Mouse (Mus musculus): ENCODE data around the gene Acbd6.

Gene Acbd6

DNA sequence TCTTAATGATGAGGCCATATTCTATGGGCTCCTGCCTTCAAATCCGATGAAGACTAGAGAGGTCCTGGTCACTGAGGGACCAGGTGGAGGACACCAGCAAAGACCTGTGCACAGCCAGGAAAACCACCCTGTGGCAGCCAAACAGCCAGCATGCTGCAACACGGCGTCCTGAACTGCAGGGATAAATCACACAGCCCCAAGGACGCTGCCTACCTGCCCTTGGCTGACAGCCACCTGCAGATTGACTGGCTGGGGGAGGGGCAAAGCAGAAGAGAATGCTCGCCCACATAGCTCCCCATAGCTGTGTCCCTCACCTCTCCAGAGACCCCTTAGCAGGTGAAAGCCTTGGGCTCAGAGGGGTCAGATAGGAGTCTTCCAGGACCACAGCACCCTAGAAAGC, 162.1 kb downstream of the Acbd6 start:
- DNase-seq (ENCODE audit: low read depth, low spot score), result no peak

DNA sequence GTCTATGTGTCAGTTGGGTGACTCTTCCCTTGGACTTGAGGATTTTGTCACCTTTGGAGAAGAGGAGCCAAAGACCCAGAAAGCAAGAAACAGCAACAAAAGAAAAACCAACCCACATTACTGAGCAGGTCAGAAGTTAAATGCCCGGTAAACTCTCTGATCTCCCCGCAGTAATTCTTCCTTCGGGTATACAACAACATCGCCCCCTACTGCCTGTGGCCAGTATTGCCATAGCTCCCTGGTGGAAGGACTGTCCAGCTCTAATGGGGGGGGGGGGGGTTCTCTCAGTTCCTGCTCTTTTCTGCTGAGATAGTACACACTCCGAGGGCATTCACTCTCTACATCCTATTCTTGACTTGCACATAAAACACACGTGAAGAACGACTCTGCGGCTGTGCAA, 163.5 kb downstream of the Acbd6 start:
- DNase-seq (ENCODE audit: low read depth, low spot score), result peak; percentile 47

DNA sequence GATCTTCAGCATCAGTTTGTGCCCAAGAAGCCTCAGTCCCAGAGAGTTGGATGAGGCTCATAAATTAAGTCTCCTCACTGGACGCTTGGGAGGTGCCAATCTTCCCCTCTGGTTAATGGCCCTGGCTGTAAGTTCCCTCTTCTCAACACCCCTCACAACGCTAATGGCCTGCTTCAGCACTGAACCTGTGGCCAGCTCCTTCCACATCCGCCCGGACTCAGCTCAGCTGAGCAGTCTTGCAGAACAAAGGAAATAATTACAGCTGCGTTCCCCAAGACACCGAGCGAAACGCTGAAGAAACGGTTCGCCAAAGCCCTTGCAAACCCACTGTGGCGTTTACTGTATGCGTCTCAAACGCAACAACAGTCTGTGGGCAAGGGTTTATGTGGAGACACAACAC, 164.3 kb downstream of the Acbd6 start:
- DNase-seq (ENCODE audit: low read depth, low spot score), result peak; percentile 61

DNA sequence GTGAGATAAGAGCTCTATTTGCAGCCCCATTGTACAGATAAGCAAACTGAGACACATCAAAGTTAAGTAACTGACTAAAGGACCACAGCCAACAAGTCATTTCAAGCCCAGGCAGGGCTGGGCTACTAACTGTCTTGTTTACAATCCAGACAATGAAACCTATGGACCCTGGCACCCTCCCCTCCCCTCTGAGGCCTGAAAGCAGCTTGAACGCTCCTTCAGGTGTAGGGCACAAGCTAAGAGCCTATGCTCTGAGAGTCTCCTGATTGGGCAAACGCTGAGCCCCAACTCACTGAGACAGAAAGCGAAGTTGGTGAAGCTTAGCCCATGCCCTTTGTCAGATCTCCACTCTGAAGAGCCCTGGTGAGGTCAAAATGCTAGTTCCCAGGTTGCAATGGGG, 166.4 kb downstream of the Acbd6 start:
- no peak for DNase-seq (ENCODE audit: low read depth, low spot score)

DNA sequence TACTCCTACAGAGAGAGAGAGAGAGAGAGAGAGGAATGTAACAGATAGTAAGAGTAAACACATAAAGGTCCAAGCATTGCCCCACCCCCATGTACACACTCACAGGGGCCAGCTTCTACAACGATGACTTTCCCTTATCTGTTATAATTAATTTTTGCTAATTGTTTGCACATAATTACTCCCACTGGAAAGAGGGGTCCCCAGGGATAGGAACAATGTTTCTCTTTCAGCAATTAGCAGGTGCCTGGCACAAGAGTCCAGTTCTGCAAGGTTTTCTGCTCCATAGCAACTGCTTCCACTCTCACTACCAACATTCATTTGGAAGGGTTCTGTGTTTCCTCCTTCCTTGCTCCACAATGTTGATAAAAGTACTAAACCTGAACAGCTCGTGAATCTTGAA, 168.0 kb downstream of the Acbd6 start:
- DNase-seq (ENCODE audit: low read depth, low spot score), result no peak

DNA sequence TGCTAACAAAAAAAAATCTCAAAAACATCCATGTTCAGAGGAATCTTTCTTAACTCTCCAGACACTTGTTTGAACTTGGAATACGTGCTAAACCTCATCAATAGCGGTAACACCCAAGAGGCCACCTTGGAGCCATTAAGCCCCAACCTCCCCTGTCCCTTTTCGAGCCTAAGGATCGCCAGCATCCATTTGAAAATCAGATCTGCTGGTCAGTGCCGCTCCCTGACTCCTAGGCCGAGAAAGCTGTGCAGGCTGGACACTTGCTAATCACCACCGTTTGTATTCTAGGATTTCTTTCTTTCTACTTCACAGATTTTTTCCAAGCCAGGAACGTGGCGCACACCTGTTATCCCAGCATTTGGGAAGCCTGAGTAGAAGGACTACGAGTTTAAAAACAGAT, 169.9 kb downstream of the Acbd6 start:
- DNase-seq (ENCODE audit: low read depth, low spot score), result no peak

DNA sequence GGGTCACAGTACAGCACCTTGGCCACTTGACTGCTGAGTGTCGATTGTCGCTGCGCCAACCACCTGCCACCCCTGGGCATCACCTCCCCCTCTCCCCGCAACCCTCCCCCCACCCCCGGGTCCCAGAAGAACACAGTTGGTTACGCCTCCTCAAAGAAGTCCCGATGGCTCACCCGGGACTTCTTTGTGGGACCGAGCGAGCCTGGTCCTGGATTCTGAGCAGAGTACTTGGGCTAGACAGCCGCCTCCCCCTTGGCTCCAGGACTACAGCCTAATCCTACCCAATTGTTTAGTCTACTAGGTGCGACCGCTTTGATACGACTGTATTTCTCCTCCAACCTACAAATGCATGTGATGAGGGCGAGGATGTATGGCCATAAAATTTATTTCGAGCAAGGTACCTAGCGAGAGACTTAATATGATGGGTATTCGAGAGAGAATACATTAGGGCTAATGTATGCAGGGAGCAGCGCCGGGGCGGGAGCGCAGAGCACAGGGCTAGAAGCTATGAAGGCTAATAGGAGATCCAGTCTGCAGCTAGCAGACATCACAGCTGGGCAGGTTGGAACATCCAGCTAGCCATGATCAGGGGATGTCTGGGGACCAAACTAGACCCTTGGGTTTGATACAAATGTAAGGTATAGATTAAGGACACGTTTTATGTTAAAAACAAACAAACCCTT, 171.3 kb downstream of the Acbd6 start:
- no peak for DNase-seq (ENCODE audit: low read depth, low spot score)

DNA sequence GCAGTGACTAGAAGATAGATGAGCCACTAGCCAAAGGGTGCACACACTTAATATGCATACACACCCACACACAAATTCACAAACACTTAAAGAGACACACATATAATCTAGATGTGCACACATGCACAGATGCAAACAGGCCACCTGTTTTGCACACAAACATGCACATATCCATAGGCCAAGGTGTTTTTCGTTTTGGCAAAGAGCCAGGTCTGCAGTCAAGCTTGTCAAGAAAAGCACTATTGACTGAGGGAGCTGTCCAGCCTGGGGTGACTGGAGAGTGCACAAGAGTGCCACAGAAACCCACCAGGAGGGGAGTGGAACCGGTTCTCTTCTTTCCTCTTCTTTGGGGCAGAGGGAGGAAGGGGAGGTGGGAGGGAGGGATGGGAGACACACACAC, 173.2 kb downstream of the Acbd6 start:
- DNase-seq (ENCODE audit: low read depth, low spot score), result no peak

DNA sequence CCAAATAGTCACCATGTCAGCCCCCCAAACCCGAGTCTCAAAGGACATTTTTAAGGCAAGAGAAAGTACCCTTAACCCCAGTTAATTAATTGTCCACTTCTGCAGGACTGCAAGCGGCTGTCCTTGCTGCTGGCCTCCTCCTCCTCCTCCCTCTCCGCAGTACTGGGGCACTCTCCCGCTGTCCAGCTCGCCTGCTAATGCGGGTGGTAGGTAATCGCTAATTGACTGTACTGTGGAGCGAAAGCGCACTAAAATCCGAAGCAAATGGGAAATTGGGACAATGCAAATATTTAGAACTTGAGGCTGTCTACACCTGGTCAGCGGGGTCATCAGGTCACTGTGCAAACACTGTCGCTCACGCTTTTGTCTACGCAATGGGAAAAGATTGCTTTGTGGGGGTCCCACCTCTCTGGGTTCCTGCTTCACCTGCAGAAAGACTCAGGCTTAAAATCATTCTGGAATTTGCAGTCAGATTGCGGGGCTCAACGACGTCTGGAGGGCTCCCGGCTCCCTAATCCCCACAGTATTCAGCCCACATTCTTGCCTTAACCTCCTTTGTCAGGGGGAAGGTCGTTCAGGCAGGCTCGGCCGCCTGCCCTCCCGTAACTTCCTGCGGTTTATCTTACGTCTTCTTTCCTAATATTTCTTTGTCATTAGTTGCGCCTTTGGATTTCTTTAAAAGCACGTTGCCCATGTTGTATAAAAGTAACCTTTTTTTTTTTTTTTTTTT, 178.3 kb downstream of the Acbd6 start:
- no peak for DNase-seq (ENCODE audit: low read depth, low spot score)

DNA sequence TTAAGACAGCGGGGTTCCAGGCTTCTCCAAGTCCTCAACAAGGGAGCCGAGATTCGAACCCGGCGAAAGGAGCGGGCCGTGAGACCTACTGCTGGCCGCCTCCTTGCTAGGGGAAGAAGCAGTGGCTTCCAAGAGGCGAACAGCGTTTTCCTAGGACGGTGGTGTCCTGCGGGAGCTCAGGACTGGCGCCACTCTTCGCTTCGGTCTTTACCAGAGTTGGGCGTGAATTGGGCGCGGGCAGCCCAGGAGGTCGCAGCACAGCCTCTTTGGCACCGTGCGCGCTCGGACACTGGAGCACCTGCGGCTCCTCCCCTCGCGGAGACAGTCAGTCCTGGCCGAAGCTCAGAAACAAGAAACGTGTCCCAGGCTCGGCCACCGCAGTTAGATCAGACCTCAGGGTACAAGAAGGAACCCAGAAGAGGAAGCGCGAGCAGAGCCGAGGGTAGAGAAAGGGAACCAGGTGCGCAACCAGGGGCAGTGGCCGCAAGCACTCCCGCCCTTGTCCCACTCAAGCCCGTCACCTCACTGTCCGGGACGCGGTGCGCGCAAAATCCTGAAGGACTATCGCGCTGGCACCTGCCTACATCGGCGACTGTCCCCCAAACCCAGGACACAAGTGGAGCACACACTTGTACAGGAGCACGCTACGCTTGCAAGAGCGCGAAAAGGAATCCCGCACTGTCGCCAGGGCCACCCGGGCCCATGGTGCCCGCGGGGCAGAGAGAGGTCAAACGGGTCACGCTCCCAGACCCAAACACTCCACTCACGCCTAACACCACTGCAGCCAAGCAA, 179.3 kb downstream of the Acbd6 start:
- DNase-seq (ENCODE audit: low read depth, low spot score), result peak; percentile 14

DNA sequence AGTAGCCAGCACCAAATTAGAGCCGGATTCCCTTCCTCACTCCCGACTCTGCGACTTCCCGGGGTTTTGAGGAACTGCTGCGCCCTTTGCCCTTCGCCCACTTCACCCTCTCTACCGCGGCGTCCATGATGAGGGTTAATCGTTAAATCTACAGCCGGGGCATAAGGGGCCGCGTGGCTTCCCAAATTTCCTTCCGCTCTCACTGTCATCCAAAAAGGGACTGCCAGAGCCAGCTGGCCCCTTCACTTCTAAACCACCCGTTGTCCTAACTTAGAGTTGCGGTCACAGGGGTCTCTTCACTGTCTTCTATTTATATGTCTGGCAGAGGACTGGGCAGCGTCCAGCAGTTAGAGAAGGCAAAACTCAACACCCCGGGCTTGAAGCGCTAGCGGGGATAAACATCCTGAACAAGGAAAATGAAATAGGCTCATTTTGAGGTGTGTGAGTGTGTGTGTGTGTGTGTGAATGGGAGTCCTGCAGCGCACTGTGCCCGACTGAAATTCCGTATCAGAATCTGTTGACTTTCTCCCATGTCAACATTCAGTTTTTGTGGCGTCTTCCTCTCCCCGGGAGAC, 180.0 kb downstream of the Acbd6 start:
- no peak for DNase-seq (ENCODE audit: low read depth, low spot score)
